Mouse (Mus musculus) midbrain, embryonic 10.5 days (tissue): ENCODE data around the gene Akr1c18. TPM values are rescaled to one million over a fixed set of nuclear protein-coding genes. Genes with fewer than 3 reads are reported as not detected.
A peak's percentile ranks its signal among the peaks of the same experiment; 100 is the strongest.
"Not testable (repeated sequence)": the region's sequence is repeated elsewhere in the genome, so short reads cannot be mapped to it uniquely, and the experiment has no call there.

Source experiments
- DNase-seq: peaks from one replicate; pipeline ENCODE4 v3.0.0-alpha.2; 2017; ENCODE audit warnings: low spot score
- H3K27ac ChIP-seq: fragments of 300-500 bp; sonication (generic); replicated peaks from 2 replicates; pipeline ENCODE4 v1.5.1; 2016; ENCODE audit warnings: mild to moderate bottlenecking
- H3K27me3 ChIP-seq: fragments of 300-500 bp; sonication (generic); 2 replicates; pipeline ENCODE4 v1.6.1; 2016; ENCODE audit warnings: low read depth, mild to moderate bottlenecking; ENCODE audit not compliant: poor library complexity, severe bottlenecking
- H3K36me3 ChIP-seq: fragments of 300-500 bp; sonication (generic); 2 replicates; pipeline ENCODE4 v1.6.1; 2016; ENCODE audit warnings: mild to moderate bottlenecking, moderate library complexity
- H3K4me1 ChIP-seq: fragments of 300-500 bp; sonication (generic); 2 replicates; pipeline ENCODE4 v1.6.1; 2016
- H3K4me3 ChIP-seq: fragments of 300-500 bp; sonication (generic); 2 replicates; pipeline ENCODE4 v1.5.1; 2016; ENCODE audit warnings: mild to moderate bottlenecking, moderate library complexity
- H3K9me3 ChIP-seq: fragments of 300-500 bp; sonication (generic); replicated peaks from 2 replicates; pipeline ENCODE4 v1.6.1; 2016; ENCODE audit warnings: mild to moderate bottlenecking
- WGBS: fragments of 180-500 bp; shearing (Covaris S2); methylation state at CpG from one replicate; pipeline ENCODE4 v1.1.7; 2016; 5-methylcytosine and 5-hydroxymethylcytosine counted together
- polyA plus RNA-seq: library from polyadenylated mRNA; unstranded; fragments of >200 nt; fragmentation: Nextera tagmentation; extraction: Ambion mirVana; gene quantifications from 2 replicates; pipeline ENCODE4 v1.2.1, GENCODE M21; 2016

Gene Akr1c18
- polyA plus RNA-seq, 1 experiment from 2014 or later, result not detected

GRCm38 (mm10) chr13:4133070-4133469 lies 17.4 kb downstream of the Akr1c18 start:
- no peaks in the 10 kb centered on the region for H3K9me3 ChIP-seq
- DNase-seq, result no peak
- H3K4me3 ChIP-seq, result no peak overlapping the region
- H3K4me1 ChIP-seq, result no peaks in the 10 kb centered on the region
- 44% methylated on average over 2 of the region's 2 CpGs for WGBS
- H3K27me3 ChIP-seq, result no peaks in the 10 kb centered on the region
- H3K27ac ChIP-seq, result no peak overlapping the region
- H3K36me3 ChIP-seq, result no peaks in the 10 kb centered on the region

- Histone ChIP-seq H3K4me1 (no peaks in the 10 kb centered on the region), H3K27me3 (no peaks in the 10 kb centered on the region), H3K9me3 (0 out of 2 replicates have a peak, but pooled peaks cover 2% of the 10 kb centered on the region), H3K36me3 (no peaks in the 10 kb centered on the region), H3K27ac (no peak overlapping the region), H3K4me3 (no peak overlapping the region)
- no peak for DNase-seq
- WGBS, result 66% methylated on average over 3 of the region's 3 CpGs
These were observed 18.7 kb downstream of the Akr1c18 start for GRCm38 (mm10) chr13:4131721-4132120.

- Histone ChIP-seq H3K4me1 (no peaks in the 10 kb centered on the region), H3K27ac (no peak overlapping the region), H3K9me3 (0 out of 2 replicates have a peak, but pooled peaks cover 2% of the 10 kb centered on the region), H3K36me3 (no peaks in the 10 kb centered on the region), H3K27me3 (no peaks in the 10 kb centered on the region), H3K4me3 (no peak overlapping the region)
- no peak for DNase-seq
- WGBS, result 81% methylated on average over 1 of the region's 1 CpGs
These were observed 19.1 kb downstream of the Akr1c18 start for GRCm38 (mm10) chr13:4131317-4131716.

GRCm38 (mm10) chr13:4129100-4129499 lies 21.4 kb downstream of the Akr1c18 start:
- no peaks in the 10 kb centered on the region for H3K27me3 ChIP-seq
- no peaks in the 10 kb centered on the region for H3K36me3 ChIP-seq
- H3K9me3 ChIP-seq, result peaks cover 17% of the 10 kb centered on the region; the same call in 1 of the 2 replicates
- no peaks in the 10 kb centered on the region for H3K4me1 ChIP-seq
- no peak overlapping the region for H3K4me3 ChIP-seq
- WGBS, result 42% methylated on average over 5 of the region's 5 CpGs
- H3K27ac ChIP-seq, result no peak overlapping the region
- no peak for DNase-seq

- H3K4me3 ChIP-seq, DNase-seq, H3K27ac ChIP-seq, H3K27me3 ChIP-seq, H3K36me3 ChIP-seq, H3K4me1 ChIP-seq: not testable (repeated sequence)
- H3K9me3 ChIP-seq, result peaks cover 19% of the 10 kb centered on the region; the same call in 1 of the 2 replicates
- 65% methylated on average over 1 of the region's 1 CpGs for WGBS
These were observed 24.6 kb downstream of the Akr1c18 start for GRCm38 (mm10) chr13:4125846-4126245.

- H3K4me3 ChIP-seq, DNase-seq, H3K27ac ChIP-seq, H3K4me1 ChIP-seq, H3K36me3 ChIP-seq, H3K27me3 ChIP-seq: not testable (repeated sequence)
- 91% methylated on average over 6 of the region's 6 CpGs for WGBS
- peaks cover 19% of the 10 kb centered on the region; the same call in 1 of the 2 replicates for H3K9me3 ChIP-seq
These were observed 26.0 kb downstream of the Akr1c18 start for GRCm38 (mm10) chr13:4124471-4124870.

GRCm38 (mm10) chr13:4123146-4123545 lies 27.3 kb downstream of the Akr1c18 start:
- WGBS, result 91% methylated on average over 7 of the region's 7 CpGs
- no peaks in the 10 kb centered on the region for H3K36me3 ChIP-seq
- H3K27me3 ChIP-seq, result no peaks in the 10 kb centered on the region
- H3K4me3 ChIP-seq, result no peak overlapping the region
- peaks cover 19% of the 10 kb centered on the region; the same call in 1 of the 2 replicates for H3K9me3 ChIP-seq
- H3K4me1 ChIP-seq, result no peaks in the 10 kb centered on the region
- no peak overlapping the region for H3K27ac ChIP-seq
- no peak for DNase-seq

- H3K27me3 ChIP-seq, result no peaks in the 10 kb centered on the region
- DNase-seq, result no peak
- 0 out of 2 replicates have a peak, but pooled peaks cover 4% of the 10 kb centered on the region for H3K9me3 ChIP-seq
- no peaks in the 10 kb centered on the region for H3K36me3 ChIP-seq
- no peak overlapping the region for H3K4me3 ChIP-seq
- H3K27ac ChIP-seq, result no peak overlapping the region
- H3K4me1 ChIP-seq, result no peaks in the 10 kb centered on the region
- WGBS, result 80% methylated on average over 2 of the region's 2 CpGs
These were observed 31.1 kb downstream of the Akr1c18 start for GRCm38 (mm10) chr13:4119181-4119904.

- H3K27ac ChIP-seq, result no peak overlapping the region
- DNase-seq, result peak; percentile 79
- no peaks in the 10 kb centered on the region for H3K27me3 ChIP-seq
- no peaks in the 10 kb centered on the region for H3K36me3 ChIP-seq
- H3K9me3 ChIP-seq, result no peaks in the 10 kb centered on the region
- H3K4me3 ChIP-seq, result no peak overlapping the region
- H3K4me1 ChIP-seq, result no peaks in the 10 kb centered on the region
- WGBS, result 28% methylated on average over 6 of the region's 6 CpGs
These were observed 39.9 kb downstream of the Akr1c18 start for GRCm38 (mm10) chr13:4110281-4111188.

- Histone ChIP-seq H3K4me1 (no peaks in the 10 kb centered on the region), H3K4me3 (no peak overlapping the region), H3K27me3 (no peaks in the 10 kb centered on the region), H3K9me3 (no peaks in the 10 kb centered on the region), H3K27ac (no peak overlapping the region), H3K36me3 (no peaks in the 10 kb centered on the region)
- DNase-seq, result no peak
These were observed 47.7 kb downstream of the Akr1c18 start for GRCm38 (mm10) chr13:4102721-4103120.

- Histone ChIP-seq H3K4me1 (no peaks in the 10 kb centered on the region), H3K27ac (no peak overlapping the region), H3K36me3 (no peaks in the 10 kb centered on the region), H3K9me3 (no peaks in the 10 kb centered on the region), H3K4me3 (no peak overlapping the region), H3K27me3 (no peaks in the 10 kb centered on the region)
- no peak for DNase-seq
These were observed 48.8 kb downstream of the Akr1c18 start for GRCm38 (mm10) chr13:4101691-4102090.
